Mouse (Mus musculus): ENCODE data around the gene Elf5. TPM values are rescaled to one million over a fixed set of nuclear protein-coding genes. Genes with fewer than 3 reads are reported as not detected.

Elf5 gene
- polyA plus RNA-seq, 1 experiment from 2014 or later, result not detected

GRCm38 (mm10) chr2:103425456-103426063 lies 14.1 kb downstream of the Elf5 start:
- no peak overlapping the region for H3K4me3 ChIP-seq (ENCODE audit: low read depth, low read length)
- no peaks in the 10 kb centered on the region for H3K9me3 ChIP-seq (ENCODE audit: control insufficient read depth, low read length)
- no peaks in the 10 kb centered on the region for H3K36me3 ChIP-seq (ENCODE audit: control insufficient read depth, insufficient read depth, low read length)
- H3K4me2 ChIP-seq (ENCODE audit: low read depth), result no peak overlapping the region
- no peak overlapping the region for H3K27ac ChIP-seq (ENCODE audit: low read depth, low read length)
- H3K9ac ChIP-seq (ENCODE audit: low read length), result no peak overlapping the region
- no peak for DNase-seq (ENCODE audit: low spot score)
- no peaks in the 10 kb centered on the region for H3K4me1 ChIP-seq (ENCODE audit: control insufficient read depth, insufficient read depth, low read length)
- ATAC-seq (ENCODE audit: insufficient read depth, low FRiP score, low TSS enrichment), result no peak
- 77% methylated on average over 11 of the region's 11 CpGs for WGBS
- H3K27me3 ChIP-seq (ENCODE audit: control insufficient read depth, insufficient read depth, low read length), result no peaks in the 10 kb centered on the region

DNA sequence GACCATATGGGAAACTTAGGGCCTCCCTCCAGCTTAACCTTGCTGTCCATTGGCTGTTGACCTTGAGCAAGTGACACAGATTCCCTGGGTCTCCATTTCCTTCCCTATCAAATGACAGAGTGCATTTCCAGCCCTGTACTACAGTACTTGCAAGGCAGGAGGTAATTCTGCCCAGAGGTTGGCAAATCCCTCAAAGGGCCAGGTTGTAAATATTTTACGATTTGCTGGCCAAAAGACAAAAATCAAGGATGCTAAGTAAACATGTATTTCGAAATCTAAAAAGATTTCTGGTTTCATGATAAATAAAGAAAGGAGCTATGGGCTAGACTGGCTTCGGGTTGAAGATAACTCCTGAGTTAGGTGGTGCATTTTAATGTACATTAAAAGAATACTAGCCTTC lies 16.9 kb downstream of the Elf5 start:
- no peaks in the 10 kb centered on the region for H3K36me3 ChIP-seq (ENCODE audit: control insufficient read depth, insufficient read depth, low read length)
- no peaks in the 10 kb centered on the region for H3K27me3 ChIP-seq (ENCODE audit: control insufficient read depth, insufficient read depth, low read length)
- H3K4me1 ChIP-seq (ENCODE audit: control insufficient read depth, insufficient read depth, low read length), result no peaks in the 10 kb centered on the region
- ATAC-seq (ENCODE audit: insufficient read depth, low FRiP score, low TSS enrichment) (no peak), DNase-seq (ENCODE audit: low spot score) (no peak)
- 92% methylated on average over 3 of the region's 3 CpGs for WGBS
- H3K4me2 ChIP-seq (ENCODE audit: low read depth), result no peak overlapping the region
- no peak overlapping the region for H3K4me3 ChIP-seq (ENCODE audit: low read depth, low read length)
- H3K9ac ChIP-seq (ENCODE audit: low read length), result no peak overlapping the region
- no peaks in the 10 kb centered on the region for H3K9me3 ChIP-seq (ENCODE audit: control insufficient read depth, low read length)
- no peak overlapping the region for H3K27ac ChIP-seq (ENCODE audit: low read depth, low read length)

- DNase-seq (ENCODE audit: low spot score) (no peak), ATAC-seq (ENCODE audit: insufficient read depth, low FRiP score, low TSS enrichment) (no peak)
- Histone ChIP-seq H3K4me2 (ENCODE audit: low read depth) (no peak overlapping the region), H3K4me3 (ENCODE audit: low read depth, low read length) (no peak overlapping the region), H3K4me1 (ENCODE audit: control insufficient read depth, insufficient read depth, low read length) (no peaks in the 10 kb centered on the region), H3K27me3 (ENCODE audit: control insufficient read depth, insufficient read depth, low read length) (no peaks in the 10 kb centered on the region), H3K9ac (ENCODE audit: low read length) (no peak overlapping the region), H3K9me3 (ENCODE audit: control insufficient read depth, low read length) (no peaks in the 10 kb centered on the region), H3K27ac (ENCODE audit: low read depth, low read length) (no peak overlapping the region), H3K36me3 (ENCODE audit: control insufficient read depth, insufficient read depth, low read length) (no peaks in the 10 kb centered on the region)
- WGBS, result 69% methylated on average over 1 of the region's 1 CpGs
These were observed 19.2 kb downstream of the Elf5 start for GRCm38 (mm10) chr2:103430712-103431111.

GRCm38 (mm10) chr2:103432695-103433275 lies 21.3 kb downstream of the Elf5 start:
- H3K4me1 ChIP-seq (ENCODE audit: control insufficient read depth, insufficient read depth, low read length), result no peaks in the 10 kb centered on the region
- WGBS, result 80% methylated on average over 8 of the region's 8 CpGs

GRCm38 (mm10) chr2:103435110-103435509 lies 23.6 kb downstream of the Elf5 start:
- Histone ChIP-seq H3K4me2 (ENCODE audit: low read depth) (no peak overlapping the region), H3K4me1 (ENCODE audit: control insufficient read depth, insufficient read depth, low read length) (no peaks in the 10 kb centered on the region), H3K36me3 (ENCODE audit: control insufficient read depth, insufficient read depth, low read length) (no peaks in the 10 kb centered on the region), H3K9ac (ENCODE audit: low read length) (no peak overlapping the region), H3K27ac (ENCODE audit: low read depth, low read length) (no peak overlapping the region), H3K9me3 (ENCODE audit: control insufficient read depth, low read length) (no peaks in the 10 kb centered on the region), H3K27me3 (ENCODE audit: control insufficient read depth, insufficient read depth, low read length) (no peaks in the 10 kb centered on the region), H3K4me3 (ENCODE audit: low read depth, low read length) (no peak overlapping the region)
- no peak for ATAC-seq (ENCODE audit: insufficient read depth, low FRiP score, low TSS enrichment)
- DNase-seq (ENCODE audit: low spot score), result no peak
- 82% methylated on average over 2 of the region's 2 CpGs for WGBS

More at GRCm38 (mm10) chr2:103432695-103433275, 21.3 kb downstream of the Elf5 start:
- DNase-seq (ENCODE audit: low spot score) (no peak), ATAC-seq (ENCODE audit: insufficient read depth, low FRiP score, low TSS enrichment) (no peak)
- Histone ChIP-seq H3K9me3 (ENCODE audit: control insufficient read depth, low read length) (no peaks in the 10 kb centered on the region), H3K9ac (ENCODE audit: low read length) (no peak overlapping the region), H3K27ac (ENCODE audit: low read depth, low read length) (no peak overlapping the region), H3K36me3 (ENCODE audit: control insufficient read depth, insufficient read depth, low read length) (no peaks in the 10 kb centered on the region), H3K4me3 (ENCODE audit: low read depth, low read length) (no peak overlapping the region), H3K27me3 (ENCODE audit: control insufficient read depth, insufficient read depth, low read length) (no peaks in the 10 kb centered on the region), H3K4me2 (ENCODE audit: low read depth) (no peak overlapping the region)

GRCm38 (mm10) chr2:103436534-103436933 lies 25.0 kb downstream of the Elf5 start:
- WGBS, result 45% methylated on average over 5 of the region's 5 CpGs
- Histone ChIP-seq H3K4me3 (ENCODE audit: low read depth, low read length) (no peak overlapping the region), H3K27ac (ENCODE audit: low read depth, low read length) (no peak overlapping the region), H3K4me2 (ENCODE audit: low read depth) (no peak overlapping the region), H3K4me1 (ENCODE audit: control insufficient read depth, insufficient read depth, low read length) (no peaks in the 10 kb centered on the region), H3K27me3 (ENCODE audit: control insufficient read depth, insufficient read depth, low read length) (no peaks in the 10 kb centered on the region), H3K36me3 (ENCODE audit: control insufficient read depth, insufficient read depth, low read length) (no peaks in the 10 kb centered on the region), H3K9me3 (ENCODE audit: control insufficient read depth, low read length) (no peaks in the 10 kb centered on the region), H3K9ac (ENCODE audit: low read length) (no peak overlapping the region)
- ATAC-seq (ENCODE audit: insufficient read depth, low FRiP score, low TSS enrichment), result no peak
- DNase-seq (ENCODE audit: low spot score), result no peak

DNA sequence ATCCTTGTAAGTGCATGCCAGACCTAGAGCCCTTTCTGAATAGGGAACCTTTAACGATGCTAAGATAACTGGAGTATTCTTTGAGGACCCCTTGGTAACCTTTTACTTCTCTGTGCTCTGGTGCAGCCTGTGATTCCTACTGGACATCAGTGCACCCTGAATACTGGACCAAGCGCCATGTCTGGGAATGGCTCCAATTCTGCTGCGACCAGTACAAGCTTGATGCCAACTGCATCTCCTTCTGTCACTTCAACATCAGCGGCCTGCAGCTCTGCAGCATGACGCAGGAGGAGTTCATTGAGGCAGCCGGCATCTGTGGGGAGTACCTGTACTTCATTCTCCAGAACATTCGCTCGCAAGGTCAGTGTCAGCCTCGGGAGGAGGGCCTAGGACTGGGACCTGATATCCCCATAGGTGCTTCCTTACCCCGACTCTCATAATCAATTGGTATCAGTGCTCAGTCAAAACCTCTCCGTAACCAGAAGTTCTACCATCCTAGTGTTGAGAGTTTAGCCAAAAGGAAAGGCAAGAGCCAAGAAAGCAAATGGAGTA lies 27.7 kb downstream of the Elf5 start:
- 91% methylated on average over 11 of the region's 11 CpGs for WGBS
- Histone ChIP-seq H3K27ac (ENCODE audit: low read depth, low read length) (no peak overlapping the region), H3K36me3 (ENCODE audit: control insufficient read depth, insufficient read depth, low read length) (no peaks in the 10 kb centered on the region), H3K4me3 (ENCODE audit: low read depth, low read length) (no peak overlapping the region), H3K9me3 (ENCODE audit: control insufficient read depth, low read length) (no peaks in the 10 kb centered on the region), H3K4me2 (ENCODE audit: low read depth) (no peak overlapping the region), H3K9ac (ENCODE audit: low read length) (no peak overlapping the region), H3K27me3 (ENCODE audit: control insufficient read depth, insufficient read depth, low read length) (no peaks in the 10 kb centered on the region), H3K4me1 (ENCODE audit: control insufficient read depth, insufficient read depth, low read length) (no peaks in the 10 kb centered on the region)
- ATAC-seq (ENCODE audit: insufficient read depth, low FRiP score, low TSS enrichment) (no peak), DNase-seq (ENCODE audit: low spot score) (no peak)

- 5% methylated on average over 12 of the region's 12 CpGs for WGBS
- Histone ChIP-seq H3K27ac (ENCODE audit: low read depth, low read length) (no peak overlapping the region), H3K4me1 (ENCODE audit: control insufficient read depth, insufficient read depth, low read length) (no peaks in the 10 kb centered on the region), H3K36me3 (ENCODE audit: control insufficient read depth, insufficient read depth, low read length) (no peaks in the 10 kb centered on the region), H3K4me2 (ENCODE audit: low read depth) (peak overlapping the region; percentile 33), H3K9ac (ENCODE audit: low read length) (no peak overlapping the region), H3K9me3 (ENCODE audit: control insufficient read depth, low read length) (no peaks in the 10 kb centered on the region), H3K4me3 (ENCODE audit: low read depth, low read length) (no peak overlapping the region), H3K27me3 (ENCODE audit: control insufficient read depth, insufficient read depth, low read length) (no peaks in the 10 kb centered on the region)
- DNase-seq (ENCODE audit: low spot score) (peak; percentile 89), ATAC-seq (ENCODE audit: insufficient read depth, low FRiP score, low TSS enrichment) (no peak)
These were observed 28.2 kb downstream of the Elf5 start for GRCm38 (mm10) chr2:103439710-103440109.

- WGBS, result 69% methylated on average over 6 of the region's 6 CpGs
- no peak overlapping the region for H3K9ac ChIP-seq (ENCODE audit: low read length)
- DNase-seq (ENCODE audit: low spot score) (peak; percentile 50), ATAC-seq (ENCODE audit: insufficient read depth, low FRiP score, low TSS enrichment) (no peak)
- no peaks in the 10 kb centered on the region for H3K36me3 ChIP-seq (ENCODE audit: control insufficient read depth, insufficient read depth, low read length)
- no peak overlapping the region for H3K4me2 ChIP-seq (ENCODE audit: low read depth)
- no peaks in the 10 kb centered on the region for H3K4me1 ChIP-seq (ENCODE audit: control insufficient read depth, insufficient read depth, low read length)
- H3K27me3 ChIP-seq (ENCODE audit: control insufficient read depth, insufficient read depth, low read length), result no peaks in the 10 kb centered on the region
- H3K4me3 ChIP-seq (ENCODE audit: low read depth, low read length), result no peak overlapping the region
- H3K27ac ChIP-seq (ENCODE audit: low read depth, low read length), result no peak overlapping the region
- no peaks in the 10 kb centered on the region for H3K9me3 ChIP-seq (ENCODE audit: control insufficient read depth, low read length)
These were observed 34.3 kb downstream of the Elf5 start for GRCm38 (mm10) chr2:103445776-103446175.

Measured in neural tube, embryonic 11.5 days (tissue).